Mouse (Mus musculus) adipocyte (in vitro differentiated cells): ENCODE results near the gene Gm17720.

ENCODE experiments used
- DNase-seq: peaks from one replicate; pipeline ENCODE4 v3.0.0-alpha.2; 2016; ENCODE audit warnings: low spot score

Gm17720 gene

DNA sequence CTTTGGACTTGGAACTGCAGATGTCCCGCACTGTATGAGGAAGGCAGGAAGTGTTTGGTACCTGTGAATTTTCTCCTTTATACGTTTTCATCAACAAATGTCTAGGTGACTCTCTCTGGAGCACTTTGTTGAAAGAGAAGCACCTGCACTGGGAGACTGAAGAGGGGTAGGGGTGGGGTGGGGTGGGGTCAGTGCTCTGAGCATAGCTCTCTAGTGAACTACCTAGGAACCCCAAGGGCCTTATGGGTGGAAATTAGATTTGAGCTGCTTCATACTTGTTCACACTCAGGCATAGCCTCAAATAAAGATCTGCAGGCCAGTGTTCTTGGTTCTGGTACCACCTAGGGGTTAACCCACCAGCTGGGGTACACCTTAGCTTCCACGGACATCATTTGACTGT lies at the start of gene Gm17720:
Gene Gm17720, minus strand, starts transcription at position 101 of the 400 bp plus-strand sequence.
- no peak for DNase-seq

- DNase-seq, result peak; percentile 54
These were observed 43.0 kb upstream of the Gm17720 start for GRCm38 (mm10) chr8:110145538-110145937.

- DNase-seq, result no peak
These were observed 38.2 kb upstream of the Gm17720 start for GRCm38 (mm10) chr8:110140770-110141169.

- DNase-seq, result no peak
These were observed 37.6 kb upstream of the Gm17720 start for GRCm38 (mm10) chr8:110140156-110140555.

DNA sequence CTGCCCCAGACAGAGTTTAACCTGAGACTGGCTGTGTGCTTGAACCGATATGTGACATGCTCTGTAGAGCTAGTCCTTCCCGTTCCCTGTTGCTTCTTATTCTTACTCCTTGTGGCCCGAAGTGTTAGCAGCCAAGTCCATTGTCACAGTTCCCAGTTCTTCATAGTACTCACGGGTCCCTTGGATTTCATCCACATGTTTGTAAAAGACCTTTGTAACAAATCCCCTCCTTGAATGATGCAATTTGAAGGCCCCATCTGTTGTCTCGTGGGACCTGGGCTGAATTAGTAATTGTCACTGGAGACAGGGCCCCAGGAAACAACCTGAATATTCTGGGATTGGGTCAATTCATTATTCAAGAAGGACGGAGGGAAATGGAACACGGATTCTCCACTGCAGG lies 33.0 kb upstream of the Gm17720 start:
- peak; percentile 3 for DNase-seq

- no peak for DNase-seq
These were observed 31.7 kb upstream of the Gm17720 start for GRCm38 (mm10) chr8:110134236-110134635.

- DNase-seq, result peak; percentile 68
These were observed 28.0 kb upstream of the Gm17720 start for GRCm38 (mm10) chr8:110130537-110130936.

DNA sequence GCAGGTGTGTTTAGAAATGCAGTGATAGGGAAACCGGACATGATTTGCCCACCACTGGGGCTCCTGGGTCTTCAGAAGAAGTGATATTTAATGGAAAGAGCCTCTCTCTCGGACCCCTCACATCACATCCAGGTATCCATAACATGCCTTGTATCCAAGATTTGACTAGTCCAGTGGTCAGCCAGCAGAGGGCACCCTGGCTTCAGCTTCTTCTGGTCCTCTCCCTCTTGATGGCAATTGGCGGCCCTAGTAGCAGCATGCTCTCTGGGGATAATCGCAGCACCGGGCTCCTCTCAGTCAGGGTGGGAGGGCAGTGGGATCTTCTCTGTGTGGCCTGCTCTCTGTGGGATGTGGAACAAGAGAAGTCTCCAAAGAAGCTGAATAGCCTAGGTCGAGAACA lies 17.2 kb upstream of the Gm17720 start:
- peak; percentile 16 for DNase-seq

DNA sequence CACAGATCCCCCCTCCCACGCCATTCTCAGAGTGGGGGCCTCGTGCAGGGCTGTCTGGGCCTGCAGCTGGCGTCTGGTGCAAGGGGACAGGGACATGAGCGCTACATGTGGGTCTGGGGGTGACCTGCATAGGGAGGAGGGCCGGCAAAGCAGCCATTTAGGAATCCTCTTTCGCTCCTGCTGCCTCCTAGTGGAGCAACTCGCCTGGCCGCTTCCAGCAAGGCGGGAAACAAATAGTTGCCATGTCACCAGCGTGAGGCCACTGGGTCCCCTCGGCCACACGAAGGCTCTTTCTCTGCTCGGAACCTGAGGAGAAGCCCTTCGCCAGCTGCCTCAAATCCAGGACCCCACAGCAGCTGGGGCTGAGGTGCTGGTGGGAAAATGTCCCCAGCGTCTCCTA lies 877 bp downstream of the Gm17720 start:
- DNase-seq, result no peak

GRCm38 (mm10) chr8:110100907-110101306 lies 1.6 kb downstream of the Gm17720 start, which contains the start of gene Gm21964:
Gene Gm21964 (plus strand): TSS chr8:110101207.
- no peak for DNase-seq

- DNase-seq, result peak; percentile 32
These were observed 10.7 kb downstream of the Gm17720 start for GRCm38 (mm10) chr8:110091869-110092268.

DNA sequence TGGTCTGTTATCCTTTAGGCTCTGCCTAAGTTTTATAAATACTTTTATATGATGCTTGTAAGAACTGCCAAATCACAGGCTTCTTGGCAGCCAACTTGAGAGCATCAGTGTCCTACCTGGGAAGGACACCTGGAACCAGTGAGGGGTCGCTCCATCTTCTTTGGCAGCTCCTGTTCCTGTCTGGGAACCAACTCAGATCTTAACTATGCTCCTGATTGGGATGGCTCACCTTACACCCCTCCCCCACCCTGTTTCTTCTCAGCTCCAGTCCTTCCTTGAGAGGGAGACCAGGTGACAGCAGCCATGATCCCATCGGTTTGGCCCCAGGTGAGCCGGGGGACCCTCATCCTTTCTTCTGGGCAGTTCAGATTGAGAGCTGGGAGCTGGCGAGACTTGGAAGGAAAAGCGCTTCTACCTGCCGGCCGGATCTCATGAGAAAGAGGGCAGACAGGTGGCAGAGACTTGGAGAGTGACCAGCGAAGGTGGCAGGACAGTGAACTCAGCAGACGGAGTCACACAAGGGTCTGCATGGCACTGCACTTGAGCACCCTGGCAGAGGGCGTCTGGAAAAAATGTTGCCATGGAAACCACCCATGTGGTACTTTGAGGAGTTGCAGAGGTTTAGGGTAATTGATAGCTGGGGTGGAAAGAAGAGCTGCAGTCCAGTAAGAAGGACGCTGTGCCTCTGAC lies 20.0 kb downstream of the Gm17720 start:
- no peak for DNase-seq

DNA sequence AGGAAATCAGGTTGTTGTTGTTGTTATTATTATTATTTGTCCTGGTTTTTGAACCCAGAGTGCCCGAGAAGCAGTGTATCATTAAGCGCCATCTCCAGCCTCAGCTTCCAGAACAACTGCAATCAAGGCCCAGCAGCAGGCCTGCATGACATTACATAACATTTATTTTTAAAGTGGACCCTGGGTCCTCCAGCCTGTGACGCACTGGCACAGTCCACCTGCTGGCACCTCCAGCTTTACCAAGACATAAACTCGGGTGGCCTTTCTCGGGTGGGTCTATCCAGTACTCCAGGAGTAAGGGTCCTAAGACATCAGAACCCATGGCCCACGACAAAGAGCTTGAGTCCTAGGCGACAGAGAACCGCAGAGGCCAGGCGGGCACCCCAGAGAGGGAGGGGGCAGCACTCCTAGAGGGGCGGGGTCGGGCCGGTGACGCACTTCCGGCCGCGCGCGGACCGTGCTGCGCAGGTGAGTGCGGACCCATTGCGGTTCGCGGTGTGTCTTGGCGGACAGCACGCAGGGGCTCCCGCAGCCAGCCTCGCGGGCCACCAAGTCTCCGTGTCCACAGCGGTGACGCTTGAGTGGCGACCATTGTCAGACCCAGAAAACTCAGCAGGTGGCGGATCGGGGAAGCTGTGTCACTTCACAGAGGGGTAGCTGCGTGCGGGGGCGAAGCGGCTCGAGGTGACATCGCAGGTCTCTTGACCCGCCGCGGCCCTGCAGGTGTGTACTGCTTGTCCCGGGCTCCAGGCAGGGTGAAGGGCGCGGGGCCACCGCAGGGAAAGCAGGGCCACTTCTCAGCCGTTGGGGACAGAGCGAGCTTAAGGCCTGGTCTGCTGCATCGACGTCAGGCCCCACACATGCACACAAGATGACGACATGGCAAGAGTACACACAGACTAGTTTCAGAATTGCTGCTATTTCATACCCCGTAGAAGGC lies 23.0 kb downstream of the Gm17720 start, which contains the start of gene Zfp612:
Gene Zfp612, plus strand, starts transcription at position 465 of the 940 bp plus-strand sequence.
- DNase-seq, result no peak

GRCm38 (mm10) chr8:110074496-110074895 lies 28.1 kb downstream of the Gm17720 start:
- DNase-seq, result no peak

DNA sequence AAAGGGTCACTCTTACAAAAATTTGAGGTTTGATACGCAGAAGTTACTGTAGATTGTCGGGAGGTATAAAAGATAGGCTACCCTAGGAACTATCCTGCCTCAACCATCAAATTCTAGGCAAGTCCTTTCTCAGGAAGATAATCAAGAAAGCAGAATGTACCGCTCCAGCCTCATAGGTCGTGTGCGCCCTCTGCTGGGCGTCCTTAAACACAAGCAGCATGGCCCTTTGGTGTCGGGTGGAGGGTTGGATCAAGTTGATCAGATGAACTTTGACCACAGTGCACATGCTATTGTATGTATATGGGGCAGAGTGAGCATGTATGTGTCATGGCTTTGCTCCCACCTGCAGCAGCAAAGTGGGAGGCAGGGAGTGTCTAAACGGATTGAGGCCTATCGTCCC lies 31.0 kb downstream of the Gm17720 start:
- peak; percentile 75 for DNase-seq

GRCm38 (mm10) chr8:110069706-110070105 lies 32.8 kb downstream of the Gm17720 start:
- DNase-seq, result no peak

- DNase-seq, result no peak
These were observed 36.9 kb downstream of the Gm17720 start for GRCm38 (mm10) chr8:110065676-110066075.

- no peak for DNase-seq
These were observed 37.8 kb downstream of the Gm17720 start for GRCm38 (mm10) chr8:110064606-110065365.

GRCm38 (mm10) chr8:110064161-110064560 lies 38.4 kb downstream of the Gm17720 start:
- DNase-seq, result no peak

DNA sequence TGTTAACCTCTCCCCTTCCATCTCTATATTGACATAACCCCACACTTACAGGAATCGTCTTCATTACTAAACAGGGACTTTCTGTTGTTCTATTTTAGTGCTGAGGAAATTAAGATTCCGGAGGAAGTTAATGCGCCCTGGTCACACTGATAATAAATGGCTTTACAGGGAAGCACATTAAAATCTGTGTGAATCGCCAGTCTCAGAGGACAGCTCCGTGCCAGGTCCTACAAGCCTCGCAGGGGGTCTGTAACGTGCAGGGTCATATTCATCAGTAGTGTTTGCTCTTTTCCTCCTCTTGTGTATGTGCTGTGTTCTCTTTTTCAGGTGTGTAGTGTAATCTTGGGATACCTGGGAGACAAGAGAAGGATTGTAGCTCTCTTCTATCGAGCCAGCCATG lies 44.3 kb downstream of the Gm17720 start:
- no peak for DNase-seq

DNA sequence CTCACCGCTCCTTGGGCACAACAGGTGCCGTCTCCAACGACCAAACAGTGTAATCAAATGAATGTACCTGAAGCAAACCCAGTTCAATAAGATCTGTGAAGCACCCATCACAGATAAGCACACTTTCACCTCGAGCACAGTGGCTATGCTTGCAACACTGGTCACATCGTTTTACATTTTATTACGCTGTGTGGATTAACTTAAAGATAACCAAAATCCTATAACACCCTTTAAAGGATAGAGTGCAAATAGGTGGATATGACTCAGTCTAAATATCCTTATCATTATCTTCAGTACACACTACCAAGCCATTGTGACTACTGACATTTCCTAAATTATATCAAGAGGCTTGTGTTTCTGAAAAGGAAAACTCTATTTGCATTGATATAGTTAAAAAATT lies 51.3 kb downstream of the Gm17720 start:
- DNase-seq, result no peak

DNA sequence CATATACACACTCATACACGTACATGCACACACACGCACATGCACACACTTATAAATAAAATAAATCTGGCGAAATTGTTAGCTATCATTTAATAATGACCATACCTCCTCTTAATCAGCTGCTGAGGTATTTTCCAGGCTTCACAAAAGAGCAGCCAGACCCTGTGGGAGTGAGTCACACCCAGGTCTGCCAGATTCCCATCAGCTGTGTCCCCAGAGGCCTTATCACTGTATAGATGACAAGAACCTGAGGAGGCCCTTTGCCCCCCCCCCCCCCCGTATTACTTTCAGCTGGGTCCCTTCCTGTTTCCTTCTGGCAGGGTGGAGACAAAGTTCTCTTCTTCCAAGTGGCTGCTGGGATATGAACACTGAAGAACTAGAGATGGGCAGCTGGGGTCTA lies 62.0 kb downstream of the Gm17720 start:
- DNase-seq, result no peak
